Mouse (Mus musculus) hindbrain, embryonic 15.5 days (tissue): ENCODE data around the gene Nova2. TPM values are rescaled to one million over a fixed set of nuclear protein-coding genes. Genes with fewer than 3 reads are reported as not detected.

ENCODE experiments used
- ATAC-seq: fragments of 200-750 bp; cut with Nextera tagmentation; 2 replicates; pipeline ENCODE4 v1.8.0; 2017; ENCODE audit warnings: low read depth, moderate number of reproducible peaks, moderate TSS enrichment; ENCODE audit not compliant: low FRiP score
- H3K27ac ChIP-seq: fragments of 300-500 bp; sonication (generic); replicated peaks from 2 replicates; pipeline ENCODE4 v1.5.1; 2015; ENCODE audit warnings: mild to moderate bottlenecking, inconsistent platforms
- H3K27me3 ChIP-seq: fragments of 300-500 bp; sonication (generic); 2 replicates; pipeline ENCODE4 v1.6.1; 2015; ENCODE audit warnings: control low read depth, inconsistent platforms
- H3K36me3 ChIP-seq: fragments of 300-500 bp; sonication (generic); 2 replicates; pipeline ENCODE4 v1.6.1; 2015; ENCODE audit warnings: control low read depth, inconsistent platforms
- H3K4me1 ChIP-seq: fragments of 300-500 bp; sonication (generic); replicated peaks from 2 replicates; pipeline ENCODE4 v1.6.1; 2015; ENCODE audit warnings: control low read depth, inconsistent platforms
- H3K4me2 ChIP-seq: fragments of 300-500 bp; sonication (generic); 2 replicates; pipeline ENCODE4 v1.6.1; 2015; ENCODE audit warnings: moderate library complexity, mild to moderate bottlenecking, inconsistent platforms
- H3K4me3 ChIP-seq: fragments of 300-500 bp; sonication (generic); 2 replicates; pipeline ENCODE4 v1.5.1; 2015; ENCODE audit warnings: mild to moderate bottlenecking, inconsistent platforms
- H3K9ac ChIP-seq: fragments of 300-500 bp; sonication (generic); 2 replicates; pipeline ENCODE4 v1.6.1; 2015; ENCODE audit warnings: inconsistent platforms
- H3K9me3 ChIP-seq: fragments of 300-500 bp; sonication (generic); 2 replicates; pipeline ENCODE4 v1.6.1; 2016; ENCODE audit warnings: control low read depth, inconsistent platforms
- WGBS: fragments of 180-500 bp; shearing (Covaris S2); methylation state at CpG from one replicate; pipeline ENCODE4 v1.1.7; 2015; 5-methylcytosine and 5-hydroxymethylcytosine counted together
- polyA plus RNA-seq: library from polyadenylated mRNA; unstranded; fragments of >200 nt; fragmentation: Nextera tagmentation; extraction: Ambion mirVana; gene quantifications from 2 replicates; pipeline ENCODE4 v1.2.1, GENCODE M21; 2015

Nova2 gene
- polyA plus RNA-seq, 1 experiment from 2014 or later, result 12.5 TPM

- Histone ChIP-seq H3K27me3 (no peaks in the 10 kb centered on the region), H3K27ac (no peak overlapping the region), H3K9me3 (no peaks in the 10 kb centered on the region), H3K4me3 (peak overlapping the region; percentile 22), H3K9ac (no peak overlapping the region), H3K4me2 (peak overlapping the region; percentile 47), H3K36me3 (no peaks in the 10 kb centered on the region), H3K4me1 (peaks cover 53% of the 10 kb centered on the region)
- WGBS, result 4% methylated on average over 17 of the region's 17 CpGs
- no peak for ATAC-seq
Measured at GRCm38 (mm10) chr7:18962171-18962792, 36.6 kb downstream of the Nova2 start.

DNA sequence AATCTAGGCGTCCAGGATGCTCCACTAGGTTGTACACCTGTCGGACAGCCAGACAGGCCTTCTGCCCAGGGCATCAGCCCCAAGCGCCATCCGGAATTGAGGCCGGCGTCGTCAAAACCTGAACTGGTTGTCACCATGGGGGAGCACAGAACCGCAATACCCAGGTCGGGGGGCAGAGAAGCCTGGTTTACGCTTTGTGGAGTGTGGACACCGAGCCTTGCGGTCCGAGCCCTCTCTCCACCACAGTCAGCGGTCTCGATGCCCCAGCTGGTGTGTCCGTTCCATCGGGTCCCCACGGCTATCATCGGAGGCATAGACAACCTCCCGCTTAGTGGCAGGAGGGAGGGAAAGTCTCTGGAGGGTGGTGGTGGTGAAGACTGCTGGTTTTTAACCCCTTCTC lies 37.1 kb downstream of the Nova2 start:
- Histone ChIP-seq H3K9me3 (no peaks in the 10 kb centered on the region), H3K4me2 (peak overlapping the region; percentile 47), H3K27ac (no peak overlapping the region), H3K4me1 (peaks cover 52% of the 10 kb centered on the region), H3K27me3 (no peaks in the 10 kb centered on the region), H3K36me3 (no peaks in the 10 kb centered on the region), H3K9ac (no peak overlapping the region), H3K4me3 (peak overlapping the region; percentile 22)
- 7% methylated on average over 20 of the region's 20 CpGs for WGBS
- no peak for ATAC-seq

GRCm38 (mm10) chr7:18963294-18963843 lies 37.7 kb downstream of the Nova2 start:
- Histone ChIP-seq H3K9me3 (no peaks in the 10 kb centered on the region), H3K4me1 (peaks cover 46% of the 10 kb centered on the region)

DNA sequence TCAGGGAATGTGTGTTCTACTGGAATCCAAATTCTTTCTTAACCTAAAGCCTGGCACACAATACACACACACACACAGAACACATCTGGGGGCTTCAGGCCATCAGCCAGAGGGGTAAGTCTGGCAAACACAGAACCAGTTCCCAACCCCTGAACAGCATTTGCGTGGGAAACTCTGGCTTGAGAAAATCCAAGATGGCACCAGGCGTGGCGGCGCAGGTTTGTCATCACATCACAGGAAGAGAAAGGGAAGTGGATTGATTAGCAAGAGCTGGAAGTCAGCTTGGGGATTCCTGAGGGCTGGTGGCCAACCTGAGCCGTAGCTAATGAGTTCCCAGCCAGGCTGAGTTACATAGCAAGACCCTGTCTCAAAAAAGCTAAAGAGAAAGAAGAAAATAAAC lies 39.6 kb downstream of the Nova2 start:
- H3K27me3 ChIP-seq, result no peaks in the 10 kb centered on the region
- H3K9ac ChIP-seq, result no peak overlapping the region
- no peak overlapping the region for H3K4me3 ChIP-seq
- H3K27ac ChIP-seq, result no peak overlapping the region
- no peak overlapping the region for H3K4me2 ChIP-seq
- no peaks in the 10 kb centered on the region for H3K9me3 ChIP-seq
- H3K4me1 ChIP-seq, result peaks cover 36% of the 10 kb centered on the region
- ATAC-seq, result no peak
- WGBS, result 78% methylated on average over 5 of the region's 5 CpGs
- no peaks in the 10 kb centered on the region for H3K36me3 ChIP-seq

More at GRCm38 (mm10) chr7:18963294-18963843, 37.7 kb downstream of the Nova2 start:
- no peaks in the 10 kb centered on the region for H3K36me3 ChIP-seq
- 5% methylated on average over 19 of the region's 19 CpGs for WGBS
- H3K4me2 ChIP-seq, result peak overlapping the region; percentile 47
- H3K27ac ChIP-seq, result no peak overlapping the region
- no peak for ATAC-seq
- no peak overlapping the region for H3K9ac ChIP-seq
- H3K27me3 ChIP-seq, result no peaks in the 10 kb centered on the region
- H3K4me3 ChIP-seq, result no peak overlapping the region

GRCm38 (mm10) chr7:18967603-18968002 lies 41.9 kb downstream of the Nova2 start:
- H3K4me2 ChIP-seq, result no peak overlapping the region
- H3K4me1 ChIP-seq, result peaks cover 21% of the 10 kb centered on the region
- no peak overlapping the region for H3K9ac ChIP-seq
- no peaks in the 10 kb centered on the region for H3K9me3 ChIP-seq
- no peaks in the 10 kb centered on the region for H3K36me3 ChIP-seq
- H3K4me3 ChIP-seq, result no peak overlapping the region
- WGBS, result 6% methylated on average over 8 of the region's 8 CpGs
- peak; percentile 50 for ATAC-seq
- 0 out of 2 replicates have a peak overlapping the region, but pooled peaks have one; percentile 17 for H3K27ac ChIP-seq
- H3K27me3 ChIP-seq, result no peaks in the 10 kb centered on the region

- ATAC-seq, result no peak
- H3K4me2 ChIP-seq, result no peak overlapping the region
- H3K9ac ChIP-seq, result no peak overlapping the region
- H3K4me1 ChIP-seq, result 0 out of 2 replicates have a peak, but pooled peaks cover 4% of the 10 kb centered on the region
- no peaks in the 10 kb centered on the region for H3K27me3 ChIP-seq
- WGBS, result 89% methylated on average over 3 of the region's 3 CpGs
- H3K9me3 ChIP-seq, result no peaks in the 10 kb centered on the region
- no peak overlapping the region for H3K27ac ChIP-seq
- H3K4me3 ChIP-seq, result no peak overlapping the region
- H3K36me3 ChIP-seq, result no peaks in the 10 kb centered on the region
Measured at GRCm38 (mm10) chr7:18970956-18971355, 45.3 kb downstream of the Nova2 start.

GRCm38 (mm10) chr7:18978381-18978780 lies 52.7 kb downstream of the Nova2 start:
- Histone ChIP-seq H3K27ac (no peak overlapping the region), H3K4me3 (no peak overlapping the region), H3K4me1 (no peaks in the 10 kb centered on the region), H3K9me3 (no peaks in the 10 kb centered on the region), H3K27me3 (no peaks in the 10 kb centered on the region), H3K9ac (no peak overlapping the region), H3K4me2 (no peak overlapping the region), H3K36me3 (no peaks in the 10 kb centered on the region)
- 82% methylated on average over 9 of the region's 9 CpGs for WGBS
- ATAC-seq, result no peak

DNA sequence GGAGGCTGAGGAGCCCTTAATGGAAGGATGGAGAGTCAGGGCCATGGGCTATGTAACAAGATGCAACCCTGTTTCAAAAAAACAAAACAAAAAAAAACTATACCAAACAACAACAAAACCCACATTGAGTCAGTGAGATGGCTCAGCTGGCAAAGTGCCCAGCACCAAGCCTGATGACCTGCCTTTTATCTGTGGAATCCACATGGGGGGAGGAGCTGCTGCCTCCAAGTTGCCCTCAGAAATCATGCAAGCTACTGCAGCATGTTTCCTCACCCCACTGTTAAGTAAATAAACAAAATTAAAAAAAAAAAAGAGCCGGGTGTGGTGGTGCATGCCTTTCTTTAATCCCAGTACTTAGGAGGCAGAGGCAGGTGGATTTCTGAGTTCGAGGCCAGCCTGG lies 60.8 kb downstream of the Nova2 start:
- no peaks in the 10 kb centered on the region for H3K9me3 ChIP-seq
- H3K27me3 ChIP-seq, result no peaks in the 10 kb centered on the region
- H3K4me2 ChIP-seq, result no peak overlapping the region
- no peak for ATAC-seq
- no peak overlapping the region for H3K9ac ChIP-seq
- H3K4me3 ChIP-seq, result no peak overlapping the region
- no peaks in the 10 kb centered on the region for H3K36me3 ChIP-seq
- 89% methylated on average over 2 of the region's 2 CpGs for WGBS
- peaks cover 8% of the 10 kb centered on the region for H3K4me1 ChIP-seq
- H3K27ac ChIP-seq, result no peak overlapping the region

DNA sequence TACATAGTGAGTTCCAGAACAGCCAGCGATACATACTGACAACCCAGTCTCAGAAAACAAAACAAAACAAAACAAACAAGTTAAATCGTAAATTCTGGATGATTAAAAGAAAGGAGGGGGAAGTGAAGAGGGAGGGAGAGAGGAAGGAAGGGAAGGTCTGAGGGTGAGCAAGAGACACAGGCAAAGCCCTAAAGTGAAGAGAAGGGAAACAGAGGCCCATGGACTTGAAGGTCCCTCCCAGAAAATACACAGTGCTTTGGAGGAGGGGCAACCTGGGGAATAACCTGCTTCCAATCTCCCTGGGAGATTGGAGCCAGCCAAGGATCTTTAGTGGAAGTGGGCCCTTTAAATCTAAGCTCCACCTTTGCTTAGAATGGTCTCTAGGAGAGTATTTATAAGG lies 61.4 kb downstream of the Nova2 start, which contains the start of gene Nanos2:
Gene Nanos2, plus strand, starts transcription at position 301 of the 400 bp plus-strand sequence.
- no peak for ATAC-seq
- Histone ChIP-seq H3K9ac (no peak within 1 kb of the TSS), H3K4me3 (no peak within 1 kb of the TSS), H3K4me1 (peaks cover 14% of the 10 kb centered on the region), H3K4me2 (no peak within 1 kb of the TSS), H3K9me3 (no peaks in the 10 kb centered on the region), H3K27ac (no peak within 1 kb of the TSS), H3K27me3 (no peaks in the 10 kb centered on the region), H3K36me3 (no peaks in the 10 kb centered on the region)
- 75% methylated on average over 2 of the region's 2 CpGs for WGBS

GRCm38 (mm10) chr7:18987747-18988146 lies 62.1 kb downstream of the Nova2 start:
- WGBS, result 80% methylated on average over 13 of the region's 13 CpGs
- Histone ChIP-seq H3K27me3 (no peaks in the 10 kb centered on the region), H3K9me3 (no peaks in the 10 kb centered on the region), H3K4me1 (peaks cover 20% of the 10 kb centered on the region), H3K9ac (no peak overlapping the region), H3K4me3 (no peak overlapping the region), H3K27ac (no peak overlapping the region), H3K4me2 (no peak overlapping the region), H3K36me3 (no peaks in the 10 kb centered on the region)
- ATAC-seq, result no peak

DNA sequence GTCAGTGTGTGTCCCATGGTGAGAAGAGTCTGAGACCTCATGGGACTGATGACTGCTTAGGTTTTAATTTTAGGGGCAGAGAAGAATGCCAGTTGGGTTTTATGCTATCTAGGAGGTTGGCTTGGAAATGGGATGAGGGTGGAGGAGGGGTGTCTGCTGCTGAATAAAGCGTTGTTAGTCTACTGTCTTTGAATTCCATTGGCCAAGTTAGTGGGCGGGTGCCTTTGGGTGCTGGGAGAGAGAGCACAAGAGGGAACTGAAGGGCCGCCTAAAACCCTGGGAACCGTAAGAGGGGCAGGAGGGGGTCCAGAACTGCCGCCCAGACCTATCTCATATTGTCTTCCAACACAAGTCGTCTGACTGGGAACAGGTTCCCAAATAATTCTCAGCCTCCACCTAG lies 63.1 kb downstream of the Nova2 start:
- Histone ChIP-seq H3K9me3 (no peaks in the 10 kb centered on the region), H3K4me3 (no peak overlapping the region), H3K27me3 (no peaks in the 10 kb centered on the region), H3K4me2 (no peak overlapping the region), H3K36me3 (no peaks in the 10 kb centered on the region), H3K27ac (no peak overlapping the region), H3K4me1 (peaks cover 31% of the 10 kb centered on the region), H3K9ac (no peak overlapping the region)
- no peak for ATAC-seq
- 70% methylated on average over 6 of the region's 6 CpGs for WGBS

DNA sequence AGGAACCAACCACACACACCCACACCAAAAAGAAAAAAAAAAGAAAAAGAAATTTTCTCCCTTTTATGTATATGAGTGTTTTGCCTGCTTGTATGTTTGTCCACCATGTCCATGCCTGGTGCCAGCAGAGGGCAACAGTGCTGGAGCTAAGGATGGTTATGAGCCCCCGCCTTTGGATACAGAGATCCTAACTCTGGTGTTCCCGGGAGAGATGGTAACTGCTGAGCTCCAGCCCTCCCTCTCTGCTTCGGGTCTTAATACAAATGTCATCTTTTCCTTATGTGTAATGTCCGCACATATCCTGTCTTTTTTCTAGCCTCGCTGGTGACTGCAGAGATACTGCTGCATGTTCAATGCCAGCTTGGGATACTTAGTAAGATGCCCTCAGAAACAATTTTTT lies 64.3 kb downstream of the Nova2 start:
- Histone ChIP-seq H3K4me1 (peaks cover 41% of the 10 kb centered on the region), H3K27me3 (no peaks in the 10 kb centered on the region), H3K36me3 (no peaks in the 10 kb centered on the region), H3K9me3 (no peaks in the 10 kb centered on the region), H3K9ac (peak overlapping the region; percentile 45), H3K27ac (peak overlapping the region; percentile 96), H3K4me3 (peak overlapping the region; percentile 63), H3K4me2 (peak overlapping the region; percentile 87)
- ATAC-seq, result no peak
- WGBS, result 7% methylated on average over 5 of the region's 5 CpGs
